Mouse (Mus musculus) left cerebral cortex, adult 2 months (tissue): ENCODE results near the gene Nfs1. TPM values are rescaled to one million over a fixed set of nuclear protein-coding genes. Genes with fewer than 3 reads are reported as not detected.
"Not testable (repeated sequence)": the region's sequence is repeated elsewhere in the genome, so short reads cannot be mapped to it uniquely, and the experiment has no call there.

Source experiments
- DNase-seq, 2 experiments: peaks; one replicate each; pipeline ENCODE4 v3.0.0; 2021 to 2022; ENCODE audit warnings: low spot score in 2 of 2, mixed read lengths in 1 of 2; ENCODE audit errors: extremely low spot score in 1 of 2
- H3K27ac ChIP-seq: fragments of 200-600 bp; 2 replicates; pipeline ENCODE4 v1.8.1; 2022
- H3K4me3 ChIP-seq: fragments of 200-600 bp; 2 replicates; pipeline ENCODE4 v1.8.1; 2022
- CTCF ChIP-seq: fragments of 200-600 bp; IDR thresholded peaks from 2 replicates; pipeline ENCODE4 v1.8.1; 2022; ENCODE audit warnings: antibody characterized with exemption, mild to moderate bottlenecking, moderate library complexity
- intact Hi-C: fragments of 180-260 bp; cut with DNase I; formaldehyde crosslinking; loops from one replicate; pipeline ENCODE4 v1.15.1; 2025
- total RNA-seq, 2 experiments: library from RNA; stranded (reverse); gene quantifications; 2 replicates each; pipeline ENCODE4 v1.2.3; 2021

The Nfs1 gene
- total RNA-seq, 2 experiments from 2014 or later, result 36.3 to 42.0 TPM

- Histone ChIP-seq H3K27ac (no peak overlapping the region), H3K4me3 (peak overlapping the region; percentile 79)
- no peak for DNase-seq
- intact Hi-C loops, result loop anchor here (5.0 kb wide), 2 partner anchors 34 to 181 kb away; no protein-coding TSS in a partner anchor
- TF ChIP-seq CTCF, result peak; percentile 23
These were observed 1.2 kb downstream of the Nfs1 start for GRCm38 (mm10) chr2:156142820-156143219.

- intact Hi-C loops, result no loop called here
- Histone ChIP-seq H3K27ac (no peak overlapping the region), H3K4me3 (no peak overlapping the region)
- TF ChIP-seq CTCF, result peak; percentile 3; the same call in 1 of the 2 replicates
- DNase-seq, result no peak
These were observed 8.3 kb downstream of the Nfs1 start for GRCm38 (mm10) chr2:156135695-156136094.

GRCm38 (mm10) chr2:156134161-156134560 lies 9.8 kb downstream of the Nfs1 start:
- no peak for DNase-seq
- H3K27ac ChIP-seq, result no peak overlapping the region
- intact Hi-C loops, result no loop called here
- no peak for TF ChIP-seq CTCF
- no peak overlapping the region for H3K4me3 ChIP-seq

- no peak for DNase-seq
- intact Hi-C loops, result loop anchor here (10.0 kb wide), 1 partner anchor 152 kb away; no protein-coding TSS in a partner anchor
- no peak within 1 kb of the TSS for H3K4me3 ChIP-seq
- no peak for TF ChIP-seq CTCF
- no peak within 1 kb of the TSS for H3K27ac ChIP-seq
These were observed 17.0 kb downstream of the Nfs1 start, which contains the start of gene Gm28036 for GRCm38 (mm10) chr2:156126992-156127391. TSS of gene Gm28036 (minus strand) at chr2:156127092.

GRCm38 (mm10) chr2:156123731-156124130 lies 20.3 kb downstream of the Nfs1 start:
- no peak overlapping the region for H3K27ac ChIP-seq
- intact Hi-C loops, result loop anchor here (10.0 kb wide), 1 partner anchor 149 kb away; no protein-coding TSS in a partner anchor
- H3K4me3 ChIP-seq, result no peak overlapping the region
- no peak for DNase-seq
- TF ChIP-seq CTCF, result no peak

GRCm38 (mm10) chr2:156119566-156119965 lies 24.4 kb downstream of the Nfs1 start:
- Histone ChIP-seq H3K4me3 (no peak overlapping the region), H3K27ac (no peak overlapping the region)
- TF ChIP-seq CTCF, result no peak
- intact Hi-C loops, result no loop called here
- DNase-seq, result no peak

- Histone ChIP-seq H3K27ac (peak overlapping the region; percentile 97; the same call in 1 of the 2 replicates), H3K4me3 (peak overlapping the region; percentile 97)
- intact Hi-C loops, DNase-seq: not testable (repeated sequence)
These were observed 31.9 kb downstream of the Nfs1 start for GRCm38 (mm10) chr2:156112080-156112423.

GRCm38 (mm10) chr2:156111358-156112079 lies 32.5 kb downstream of the Nfs1 start, which contains the start of the genes Cpne1 and Rbm12:
TSS of gene Cpne1 (minus strand) at chr2:156111965.
TSS of gene Rbm12 (minus strand) at chr2:156111978.
- Histone ChIP-seq H3K27ac (peak within 1 kb of the TSS; percentile 97), H3K4me3 (peak within 1 kb of the TSS; percentile 97)
- intact Hi-C loops, result loop anchor here (2.0 kb wide), 1 partner anchor 47 kb away; the partner anchor contains the start of gene Spag4
- DNase-seq, result peak; percentile 90 to 94
- TF ChIP-seq CTCF, result no peak

GRCm38 (mm10) chr2:156110627-156111357 lies 33.2 kb downstream of the Nfs1 start:
- no peak for TF ChIP-seq CTCF
- DNase-seq, result peak; percentile 13 to 16
- intact Hi-C loops, result loop anchor here (2.0 kb wide), 1 partner anchor 46 kb away; the partner anchor contains the start of gene Spag4

GRCm38 (mm10) chr2:156091926-156092325 lies 52.1 kb downstream of the Nfs1 start:
- Histone ChIP-seq H3K27ac (no peak overlapping the region), H3K4me3 (no peak overlapping the region)
- intact Hi-C loops, result no loop called here
- DNase-seq, result no peak
- TF ChIP-seq CTCF, result no peak

More at GRCm38 (mm10) chr2:156110627-156111357, 33.2 kb downstream of the Nfs1 start:
- Histone ChIP-seq H3K27ac (peak overlapping the region; percentile 97), H3K4me3 (peak overlapping the region; percentile 97)

GRCm38 (mm10) chr2:156089799-156090198 lies 54.2 kb downstream of the Nfs1 start:
- TF ChIP-seq CTCF, result no peak
- no peak overlapping the region for H3K4me3 ChIP-seq
- peak overlapping the region; percentile 30; the same call in 1 of the 2 replicates for H3K27ac ChIP-seq
- intact Hi-C loops, result no loop called here
- DNase-seq, result no peak

GRCm38 (mm10) chr2:156087391-156088110 lies 56.4 kb downstream of the Nfs1 start:
- no peak for DNase-seq
- TF ChIP-seq CTCF, result no peak
- intact Hi-C loops, result no loop called here
- Histone ChIP-seq H3K4me3 (no peak overlapping the region), H3K27ac (no peak overlapping the region)
